Mouse (Mus musculus): ENCODE data around the gene Sh3bgrl.
"Not testable (repeated sequence)": the region's sequence is repeated elsewhere in the genome, so short reads cannot be mapped to it uniquely, and the experiment has no call there.

Sh3bgrl gene

GRCm38 (mm10) chrX:109095245-109096242, at the start of gene Sh3bgrl:
Sh3bgrl (plus strand) TSS chrX:109095365.
- DNase-seq (ENCODE audit: low read depth in 1 of 2, low spot score in 2 of 2): peak; percentile 20 to 37

- no peak for DNase-seq (ENCODE audit: low read depth in 1 of 2, low spot score in 2 of 2)
Observed at GRCm38 (mm10) chrX:109047773-109048172, 47.4 kb upstream of the Sh3bgrl start.

GRCm38 (mm10) chrX:109071719-109072118, 23.4 kb upstream of the Sh3bgrl start:
- DNase-seq (ENCODE audit: low read depth in 1 of 2, low spot score in 2 of 2): no peak

GRCm38 (mm10) chrX:109075716-109076115, 19.4 kb upstream of the Sh3bgrl start:
- DNase-seq (ENCODE audit: low read depth in 1 of 2, low spot score in 2 of 2): no peak

GRCm38 (mm10) chrX:109076355-109076754, 18.8 kb upstream of the Sh3bgrl start:
- no peak for DNase-seq (ENCODE audit: low read depth in 1 of 2, low spot score in 2 of 2)

GRCm38 (mm10) chrX:109079354-109079753, 15.8 kb upstream of the Sh3bgrl start:
- DNase-seq (ENCODE audit: low read depth in 1 of 2, low spot score in 2 of 2): not testable (repeated sequence)

GRCm38 (mm10) chrX:109087073-109087472, 8.1 kb upstream of the Sh3bgrl start:
- DNase-seq (ENCODE audit: low read depth in 1 of 2, low spot score in 2 of 2): no peak

GRCm38 (mm10) chrX:109094800-109095199, 365 bp upstream of the Sh3bgrl start:
- DNase-seq (ENCODE audit: low read depth in 1 of 2, low spot score in 2 of 2): no peak

- DNase-seq (ENCODE audit: low read depth in 1 of 2, low spot score in 2 of 2): no peak
Observed at GRCm38 (mm10) chrX:109098511-109098910, 3.3 kb downstream of the Sh3bgrl start.

- no peak for DNase-seq (ENCODE audit: low read depth in 1 of 2, low spot score in 2 of 2)
Observed at GRCm38 (mm10) chrX:109100441-109100840, 5.3 kb downstream of the Sh3bgrl start.

- DNase-seq (ENCODE audit: low read depth in 1 of 2, low spot score in 2 of 2): no peak
Observed at GRCm38 (mm10) chrX:109108117-109108805, 13.1 kb downstream of the Sh3bgrl start.

GRCm38 (mm10) chrX:109112885-109113284, 17.7 kb downstream of the Sh3bgrl start:
- no peak for DNase-seq (ENCODE audit: low read depth in 1 of 2, low spot score in 2 of 2)

- DNase-seq (ENCODE audit: low read depth in 1 of 2, low spot score in 2 of 2): no peak
Observed at GRCm38 (mm10) chrX:109113401-109114280, 18.5 kb downstream of the Sh3bgrl start.

GRCm38 (mm10) chrX:109119829-109120826, 25.0 kb downstream of the Sh3bgrl start:
- DNase-seq (ENCODE audit: low read depth in 1 of 2, low spot score in 2 of 2): no peak

GRCm38 (mm10) chrX:109121161-109121560, 26.0 kb downstream of the Sh3bgrl start:
- DNase-seq (ENCODE audit: low read depth in 1 of 2, low spot score in 2 of 2): no peak

GRCm38 (mm10) chrX:109122670-109123069, 27.5 kb downstream of the Sh3bgrl start:
- DNase-seq (ENCODE audit: low read depth in 1 of 2, low spot score in 2 of 2): no peak

- no peak for DNase-seq (ENCODE audit: low read depth in 1 of 2, low spot score in 2 of 2)
Observed at GRCm38 (mm10) chrX:109123762-109124161, 28.6 kb downstream of the Sh3bgrl start.

- DNase-seq (ENCODE audit: low read depth in 1 of 2, low spot score in 2 of 2): no peak
Observed at GRCm38 (mm10) chrX:109126847-109127246, 31.7 kb downstream of the Sh3bgrl start.

GRCm38 (mm10) chrX:109127551-109128088, 32.5 kb downstream of the Sh3bgrl start:
- DNase-seq (ENCODE audit: low read depth in 1 of 2, low spot score in 2 of 2): no peak
